Mouse (Mus musculus): ENCODE measurements at regions not wholly inside any gene's neighbourhood (a gene's known extent, or its start where the extent isn't known, plus 50 kb on each side); places are given as distances from the start of the nearest gene placed in this dataset.
"Not testable (repeated sequence)": the region's sequence is repeated elsewhere in the genome, so short reads cannot be mapped to it uniquely, and the experiment has no call there.

GRCm38 (mm10) chr10:51397016-51397415 lies 83.4 kb upstream of the Gm49339 start:
- DNase-seq (ENCODE audit: low spot score): not testable (repeated sequence)

- peak; percentile 89 for DNase-seq (ENCODE audit: low spot score)
Observed at GRCm38 (mm10) chr10:51405141-51405540, 75.3 kb upstream of the Gm49339 start.

GRCm38 (mm10) chr10:51412795-51413194 lies 67.6 kb upstream of the Gm49339 start:
- DNase-seq (ENCODE audit: low spot score): no peak

- DNase-seq (ENCODE audit: low spot score): peak; percentile 1
Observed at GRCm38 (mm10) chr10:51414512-51414911, 65.9 kb upstream of the Gm49339 start.

- no peak for DNase-seq (ENCODE audit: low spot score)
Observed at GRCm38 (mm10) chr10:51416723-51417122, 63.7 kb upstream of the Gm49339 start.

GRCm38 (mm10) chr10:51417221-51417911 lies 63.0 kb upstream of the Gm49339 start:
- no peak for DNase-seq (ENCODE audit: low spot score)

GRCm38 (mm10) chr10:51418550-51418949 lies 61.9 kb upstream of the Gm49339 start:
- DNase-seq (ENCODE audit: low spot score): no peak

- DNase-seq (ENCODE audit: low spot score): no peak
Observed at GRCm38 (mm10) chr10:51422501-51422900, 57.9 kb upstream of the Gm49339 start.

Measured in embryo, embryonic 10.5 days (tissue).